Mouse (Mus musculus): ENCODE results near the gene Cdh13. TPM values are rescaled to one million over a fixed set of nuclear protein-coding genes. Genes with fewer than 3 reads are reported as not detected.

The Cdh13 gene
- polyA plus RNA-seq, 2 experiments: 9.3 to 25.2 TPM

- TF ChIP-seq POLR2A (IDR thresholded peaks at IDR 0.05; ENCODE audit: borderline replicate concordance, extremely low read depth, insufficient read depth, insufficient read length): no peak
- no peaks in the 10 kb centered on the region for H3K9me3 ChIP-seq (ENCODE audit: control insufficient read depth, low read length)
- H3K36me3 ChIP-seq (ENCODE audit: control insufficient read depth, insufficient read depth, low read length): no peaks in the 10 kb centered on the region
- no peak for ATAC-seq (ENCODE audit: low FRiP score, low read depth)
- no peak overlapping the region for H3K4me3 ChIP-seq (replicated peaks; ENCODE audit: low read length)
- 94% methylated on average over 5 of the region's 5 CpGs for WGBS
- no peak overlapping the region for H3K27ac ChIP-seq (replicated peaks; ENCODE audit: low read depth, low read length)
- H3K4me2 ChIP-seq (replicated peaks; ENCODE audit: low read depth, low read length, severe bottlenecking): no peak overlapping the region
- H3K9ac ChIP-seq (ENCODE audit: low read depth, low read length, severe bottlenecking): no peak overlapping the region
- no peak for DNase-seq (ENCODE audit: low spot score)
- H3K27me3 ChIP-seq (ENCODE audit: control insufficient read depth, insufficient read depth, low read length): no peaks in the 10 kb centered on the region
- no peaks in the 10 kb centered on the region for H3K4me1 ChIP-seq (ENCODE audit: control insufficient read depth, insufficient read depth, low read length)
These were observed 73.5 kb downstream of the Cdh13 start for GRCm38 (mm10) chr8:118357067-118357466.

- Histone ChIP-seq H3K27me3 (ENCODE audit: control insufficient read depth, insufficient read depth, low read length) (no peaks in the 10 kb centered on the region), H3K9ac (ENCODE audit: low read depth, low read length, severe bottlenecking) (no peak overlapping the region), H3K27ac (replicated peaks; ENCODE audit: low read depth, low read length) (no peak overlapping the region), H3K4me3 (replicated peaks; ENCODE audit: low read length) (no peak overlapping the region), H3K9me3 (ENCODE audit: control insufficient read depth, low read length) (no peaks in the 10 kb centered on the region), H3K36me3 (ENCODE audit: control insufficient read depth, insufficient read depth, low read length) (no peaks in the 10 kb centered on the region), H3K4me1 (ENCODE audit: control insufficient read depth, insufficient read depth, low read length) (no peaks in the 10 kb centered on the region), H3K4me2 (replicated peaks; ENCODE audit: low read depth, low read length, severe bottlenecking) (no peak overlapping the region)
- DNase-seq (ENCODE audit: low spot score) (no peak), ATAC-seq (ENCODE audit: low FRiP score, low read depth) (no peak)
- TF ChIP-seq POLR2A (IDR thresholded peaks at IDR 0.05; ENCODE audit: borderline replicate concordance, extremely low read depth, insufficient read depth, insufficient read length): no peak
- 93% methylated on average over 7 of the region's 7 CpGs for WGBS
These were observed 74.1 kb downstream of the Cdh13 start for GRCm38 (mm10) chr8:118357596-118357995.

- Histone ChIP-seq H3K36me3 (ENCODE audit: control insufficient read depth, insufficient read depth, low read length) (no peaks in the 10 kb centered on the region), H3K9ac (ENCODE audit: low read depth, low read length, severe bottlenecking) (no peak overlapping the region), H3K4me2 (replicated peaks; ENCODE audit: low read depth, low read length, severe bottlenecking) (no peak overlapping the region), H3K4me1 (ENCODE audit: control insufficient read depth, insufficient read depth, low read length) (no peaks in the 10 kb centered on the region), H3K4me3 (replicated peaks; ENCODE audit: low read length) (no peak overlapping the region), H3K9me3 (ENCODE audit: control insufficient read depth, low read length) (no peaks in the 10 kb centered on the region), H3K27ac (replicated peaks; ENCODE audit: low read depth, low read length) (no peak overlapping the region), H3K27me3 (ENCODE audit: control insufficient read depth, insufficient read depth, low read length) (no peaks in the 10 kb centered on the region)
- 85% methylated on average over 3 of the region's 3 CpGs for WGBS
- TF ChIP-seq POLR2A (IDR thresholded peaks at IDR 0.05; ENCODE audit: borderline replicate concordance, extremely low read depth, insufficient read depth, insufficient read length): no peak
- DNase-seq (ENCODE audit: low spot score) (no peak), ATAC-seq (ENCODE audit: low FRiP score, low read depth) (no peak)
These were observed 80.2 kb downstream of the Cdh13 start for GRCm38 (mm10) chr8:118363781-118364180.

- Histone ChIP-seq H3K4me2 (replicated peaks; ENCODE audit: low read depth, low read length, severe bottlenecking) (no peak overlapping the region), H3K9ac (ENCODE audit: low read depth, low read length, severe bottlenecking) (no peak overlapping the region), H3K9me3 (ENCODE audit: control insufficient read depth, low read length) (no peaks in the 10 kb centered on the region), H3K4me3 (replicated peaks; ENCODE audit: low read length) (no peak overlapping the region), H3K27me3 (ENCODE audit: control insufficient read depth, insufficient read depth, low read length) (no peaks in the 10 kb centered on the region), H3K4me1 (ENCODE audit: control insufficient read depth, insufficient read depth, low read length) (no peaks in the 10 kb centered on the region), H3K27ac (replicated peaks; ENCODE audit: low read depth, low read length) (no peak overlapping the region), H3K36me3 (ENCODE audit: control insufficient read depth, insufficient read depth, low read length) (no peaks in the 10 kb centered on the region)
- DNase-seq (ENCODE audit: low spot score) (no peak), ATAC-seq (ENCODE audit: low FRiP score, low read depth) (no peak)
- TF ChIP-seq POLR2A (IDR thresholded peaks at IDR 0.05; ENCODE audit: borderline replicate concordance, extremely low read depth, insufficient read depth, insufficient read length): no peak
- WGBS: 84% methylated on average over 3 of the region's 3 CpGs
These were observed 89.6 kb downstream of the Cdh13 start for GRCm38 (mm10) chr8:118373092-118373491.

- no peaks in the 10 kb centered on the region for H3K36me3 ChIP-seq (ENCODE audit: control insufficient read depth, insufficient read depth, low read length)
- peaks cover 5% of the 10 kb centered on the region for H3K4me1 ChIP-seq (ENCODE audit: control insufficient read depth, insufficient read depth, low read length)
- 53% methylated on average over 6 of the region's 6 CpGs for WGBS
- no peaks in the 10 kb centered on the region for H3K9me3 ChIP-seq (ENCODE audit: control insufficient read depth, low read length)
- H3K9ac ChIP-seq (ENCODE audit: low read depth, low read length, severe bottlenecking): no peak overlapping the region
- no peaks in the 10 kb centered on the region for H3K27me3 ChIP-seq (ENCODE audit: control insufficient read depth, insufficient read depth, low read length)
- H3K4me2 ChIP-seq (replicated peaks; ENCODE audit: low read depth, low read length, severe bottlenecking): no peak overlapping the region
- no peak overlapping the region for H3K4me3 ChIP-seq (replicated peaks; ENCODE audit: low read length)
- no peak for TF ChIP-seq POLR2A (IDR thresholded peaks at IDR 0.05; ENCODE audit: borderline replicate concordance, extremely low read depth, insufficient read depth, insufficient read length)
- peak; percentile 61 for DNase-seq (ENCODE audit: low spot score)
- no peak; the same call in 1 of the 2 replicates for ATAC-seq (ENCODE audit: low FRiP score, low read depth)
- H3K27ac ChIP-seq (replicated peaks; ENCODE audit: low read depth, low read length): no peak overlapping the region
These were observed 91.2 kb downstream of the Cdh13 start for GRCm38 (mm10) chr8:118374738-118375137.

- WGBS: 58% methylated on average over 3 of the region's 3 CpGs
These were observed 93.3 kb downstream of the Cdh13 start for GRCm38 (mm10) chr8:118376791-118377190.

More at GRCm38 (mm10) chr8:118376791-118377190, 93.3 kb downstream of the Cdh13 start:
- Histone ChIP-seq H3K4me3 (replicated peaks; ENCODE audit: low read length) (no peak overlapping the region), H3K4me1 (ENCODE audit: control insufficient read depth, insufficient read depth, low read length) (peaks cover 9% of the 10 kb centered on the region), H3K27me3 (ENCODE audit: control insufficient read depth, insufficient read depth, low read length) (no peaks in the 10 kb centered on the region), H3K27ac (replicated peaks; ENCODE audit: low read depth, low read length) (no peak overlapping the region), H3K9me3 (ENCODE audit: control insufficient read depth, low read length) (no peaks in the 10 kb centered on the region), H3K4me2 (replicated peaks; ENCODE audit: low read depth, low read length, severe bottlenecking) (no peak overlapping the region), H3K9ac (ENCODE audit: low read depth, low read length, severe bottlenecking) (no peak overlapping the region), H3K36me3 (ENCODE audit: control insufficient read depth, insufficient read depth, low read length) (no peaks in the 10 kb centered on the region)
- DNase-seq (ENCODE audit: low spot score) (no peak), ATAC-seq (ENCODE audit: low FRiP score, low read depth) (no peak)
- TF ChIP-seq POLR2A (IDR thresholded peaks at IDR 0.05; ENCODE audit: borderline replicate concordance, extremely low read depth, insufficient read depth, insufficient read length): no peak

Data from limb, embryonic 14.5 days (tissue).